Mouse (Mus musculus) ES-CJ7 (cell line): Measurements from ENCODE around the gene Spata32.
"Not testable (repeated sequence)": the region's sequence is repeated elsewhere in the genome, so short reads cannot be mapped to it uniquely, and the experiment has no call there.

Experiments used
- DNase-seq: peaks from one replicate; pipeline ENCODE4 v3.0.0; 2011; ENCODE audit warnings: low read depth, low spot score

Gene Spata32

DNA sequence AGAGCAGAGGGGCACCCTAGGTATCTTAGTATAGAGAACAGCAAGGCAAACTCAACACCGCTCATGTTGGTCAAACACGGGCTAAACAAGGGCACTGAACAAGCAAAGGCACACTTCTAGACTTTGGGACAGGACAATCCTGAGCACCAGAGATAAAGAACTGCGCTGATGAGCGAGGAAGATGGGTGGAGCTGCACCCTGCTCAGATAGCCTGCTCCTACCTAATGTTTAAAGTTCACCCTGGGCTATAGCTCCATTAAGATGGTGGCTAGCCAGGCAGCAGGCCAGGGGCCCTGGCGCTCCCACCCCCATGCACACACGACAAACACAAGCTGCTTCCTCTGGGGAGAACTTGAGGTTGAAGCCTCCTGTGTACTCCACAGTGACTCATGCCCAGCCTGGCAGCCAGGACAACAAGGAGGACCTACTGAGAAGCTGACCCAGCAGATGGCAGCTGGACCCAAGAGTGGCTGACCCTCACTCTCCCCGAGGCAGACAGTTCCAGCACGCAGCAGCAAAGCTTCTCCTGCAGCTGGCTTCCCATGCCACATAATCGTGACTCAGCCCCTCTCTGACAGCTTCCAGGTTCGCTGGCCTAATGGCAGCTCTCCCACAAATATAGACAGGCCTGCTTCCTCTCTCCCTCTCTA, 28.0 kb upstream of the Spata32 start:
- DNase-seq, result no peak

DNA sequence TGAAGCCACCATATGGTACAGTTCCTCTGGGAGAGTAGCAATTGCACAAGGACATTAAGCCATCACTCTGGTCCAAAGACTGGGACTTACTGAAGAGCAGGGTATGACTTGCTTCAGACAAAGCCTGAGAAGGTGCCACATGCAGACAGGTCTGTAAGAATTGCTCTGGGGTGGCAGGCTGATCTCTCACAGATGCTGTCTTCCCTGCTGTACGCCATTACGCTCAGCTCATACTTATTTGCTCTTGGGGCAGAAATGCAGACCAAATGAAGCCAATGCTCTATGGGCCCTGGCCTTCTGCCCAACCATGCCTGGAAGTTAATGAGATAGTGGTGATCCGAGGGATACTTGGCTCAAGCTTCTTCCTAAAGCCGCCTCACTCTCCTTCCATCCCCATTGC, 26.6 kb upstream of the Spata32 start:
- DNase-seq, result no peak

DNA sequence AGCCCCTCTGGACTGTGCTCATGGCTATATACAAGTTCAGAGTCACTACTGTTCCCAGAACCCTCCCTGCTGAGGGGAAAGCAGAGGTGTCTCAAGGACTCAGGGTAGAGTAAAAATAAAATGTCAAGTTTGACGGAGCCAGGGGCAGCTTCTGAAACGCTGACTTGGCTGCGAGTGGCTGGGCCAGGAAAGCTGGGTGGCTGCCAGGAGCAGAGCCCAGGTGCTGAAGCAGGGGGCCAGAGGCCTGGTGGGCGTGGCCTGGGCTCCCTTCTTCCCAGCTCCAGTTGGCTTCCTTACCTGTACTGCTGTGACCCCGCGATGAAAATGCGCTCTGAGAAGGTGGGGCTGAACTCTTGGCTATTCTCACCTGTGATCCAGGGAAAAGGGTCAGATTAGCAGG, 22.5 kb upstream of the Spata32 start:
- DNase-seq, result no peak

DNA sequence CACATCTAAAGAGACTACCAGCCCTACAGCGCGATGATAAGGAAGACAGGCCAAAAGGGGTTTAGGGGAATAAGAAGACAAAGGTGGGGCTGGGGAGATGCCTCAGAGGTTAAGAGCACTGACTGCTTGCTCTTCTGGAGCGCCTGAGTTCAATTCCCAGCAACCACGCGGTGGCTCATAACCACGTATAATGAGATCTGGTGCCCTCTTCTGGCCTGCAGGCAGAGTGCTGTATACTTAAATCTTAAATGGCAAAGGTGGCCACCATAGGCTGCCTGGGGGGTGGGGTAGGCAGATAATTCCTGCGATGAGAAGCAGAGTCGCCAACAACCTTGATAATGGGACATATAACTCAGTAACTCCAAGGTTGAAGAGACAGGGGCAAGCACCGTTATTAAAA, 19.5 kb upstream of the Spata32 start:
- peak; percentile 80 for DNase-seq

DNA sequence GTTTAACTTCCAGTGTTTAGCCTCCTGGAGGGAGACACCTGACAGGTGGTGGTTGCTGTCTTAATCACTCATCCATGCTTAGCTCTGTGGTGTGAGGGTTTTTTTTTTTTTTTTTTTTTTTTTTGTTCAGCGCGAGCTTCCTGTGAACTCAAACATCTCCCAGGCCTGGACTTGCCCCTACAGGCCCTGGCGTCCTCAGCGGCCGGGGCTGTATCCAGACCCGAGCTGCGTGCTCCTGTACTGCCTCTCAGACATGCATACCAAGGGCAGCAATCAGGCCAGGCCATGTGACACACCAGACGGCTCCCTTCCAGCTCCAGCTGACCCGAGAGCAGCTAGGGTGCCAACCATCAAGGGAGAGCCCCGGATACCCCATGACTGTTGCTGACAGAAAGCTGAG, 18.7 kb upstream of the Spata32 start:
- DNase-seq, result no peak

DNA sequence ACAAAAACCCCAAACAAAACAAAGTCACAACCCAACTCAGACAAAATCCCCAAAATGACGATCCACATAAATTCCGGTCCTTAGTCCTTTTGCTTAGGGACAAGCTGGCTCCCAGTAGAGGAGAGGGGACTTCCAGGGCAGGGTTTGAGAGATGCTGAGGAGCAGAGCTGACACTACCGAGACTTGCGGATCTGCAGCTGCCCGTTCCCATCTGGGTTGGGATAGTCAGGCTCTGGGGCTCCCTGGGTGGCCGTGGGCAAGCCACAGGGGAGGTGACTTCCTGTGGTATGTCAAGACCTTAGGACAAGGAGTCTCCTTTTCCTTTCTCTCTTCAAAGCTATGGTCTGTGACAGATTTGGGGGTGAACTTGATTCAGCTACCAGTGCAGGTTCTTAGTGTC, 18.2 kb upstream of the Spata32 start:
- no peak for DNase-seq

DNA sequence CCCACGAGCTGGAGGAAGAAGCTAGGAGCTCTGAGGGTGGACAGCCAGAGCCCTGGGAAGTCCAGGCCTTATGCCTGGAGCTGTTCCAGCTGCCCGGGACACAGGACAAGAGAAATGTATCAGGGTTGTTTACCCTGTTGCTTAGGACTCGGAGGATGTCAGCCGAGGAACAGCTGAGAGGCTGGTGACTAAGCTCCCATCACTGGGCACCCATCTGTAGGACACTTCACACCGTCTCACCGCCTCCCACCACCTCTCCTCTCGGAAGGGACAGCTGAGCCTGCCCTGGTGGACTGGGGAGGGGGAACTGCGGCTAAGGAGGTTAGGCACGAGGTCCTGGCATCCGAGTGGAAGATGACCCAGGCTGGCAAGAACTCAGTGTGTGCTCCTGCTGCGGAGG, 17.5 kb upstream of the Spata32 start:
- DNase-seq, result no peak

DNA sequence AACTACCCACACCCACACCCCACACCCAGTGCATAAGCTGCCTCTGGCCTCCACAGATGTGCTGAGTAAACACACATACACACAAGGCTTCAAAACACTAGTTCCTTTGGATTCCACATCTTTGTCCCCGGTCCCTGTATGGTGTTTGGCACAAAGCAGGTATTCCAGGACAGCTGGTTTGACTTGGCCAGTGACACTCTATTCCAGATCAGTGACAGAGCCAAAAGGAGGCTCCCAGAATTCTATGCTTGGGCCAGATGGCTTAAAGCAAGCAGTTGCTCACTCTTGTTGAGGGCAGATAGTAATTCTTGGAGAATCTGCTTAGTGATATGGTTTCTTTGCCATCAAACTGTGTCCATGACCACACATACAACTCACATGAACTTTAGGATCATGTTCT, 16.2 kb upstream of the Spata32 start:
- DNase-seq, result no peak

DNA sequence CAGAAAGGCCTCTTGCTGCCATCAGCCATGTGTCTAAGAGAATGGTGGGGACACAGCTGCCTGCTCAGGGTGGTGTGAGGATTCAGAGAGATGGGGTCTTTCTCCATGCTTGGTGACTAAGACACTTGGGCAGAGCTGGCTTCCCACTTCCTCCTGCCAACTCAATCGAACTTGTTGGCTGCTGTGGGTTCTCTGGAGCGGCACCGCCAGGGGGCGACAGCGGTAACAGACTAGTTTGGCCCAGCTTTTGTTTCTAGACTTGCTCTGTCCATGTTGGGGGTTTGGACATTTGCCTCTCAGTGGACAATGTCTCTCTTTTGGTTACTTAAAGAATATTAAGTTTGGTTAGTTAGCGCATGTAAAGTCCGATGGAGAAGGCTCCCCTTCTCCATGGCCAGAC, 14.7 kb upstream of the Spata32 start:
- peak; percentile 68 for DNase-seq

DNA sequence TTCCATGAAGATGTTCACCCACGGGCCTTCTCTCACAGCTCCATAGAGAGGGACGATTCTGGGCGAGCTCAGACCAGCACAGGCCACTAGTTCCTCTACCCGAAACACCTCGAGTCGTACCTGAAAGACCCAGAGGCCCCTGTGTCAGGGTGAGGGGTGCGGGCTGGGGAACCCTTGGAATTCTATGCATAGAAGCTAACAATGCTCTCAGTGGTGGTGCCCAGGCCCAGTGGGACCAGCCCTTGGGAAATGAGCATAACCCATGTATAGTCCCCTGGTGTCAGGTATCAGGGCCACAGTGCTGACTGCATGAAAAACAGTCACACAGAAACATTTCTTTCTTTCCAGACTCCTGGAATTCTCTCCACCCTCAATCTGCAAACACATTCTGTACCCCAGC, 13.1 kb upstream of the Spata32 start:
- no peak for DNase-seq

DNA sequence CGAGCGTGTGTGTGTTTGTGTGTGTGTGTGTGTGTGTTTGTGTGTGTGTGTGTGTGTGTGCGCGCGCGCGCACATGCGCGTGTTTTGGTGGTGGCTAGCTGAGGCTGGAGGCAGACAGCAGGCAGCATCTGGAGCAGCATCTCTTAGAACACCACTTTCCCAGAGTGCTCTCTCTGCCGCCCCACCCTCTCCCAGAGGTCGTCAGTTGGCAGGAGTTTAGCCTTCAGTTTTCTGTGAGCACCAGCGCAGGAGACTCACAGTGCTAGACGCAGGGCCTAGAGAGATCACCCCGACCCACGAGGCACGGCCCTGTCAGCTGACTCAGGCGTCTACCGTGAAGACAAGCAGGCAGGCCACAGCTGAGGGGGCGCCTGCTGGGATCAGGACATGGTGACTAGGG, 12.4 kb upstream of the Spata32 start:
- DNase-seq, result peak; percentile 45

DNA sequence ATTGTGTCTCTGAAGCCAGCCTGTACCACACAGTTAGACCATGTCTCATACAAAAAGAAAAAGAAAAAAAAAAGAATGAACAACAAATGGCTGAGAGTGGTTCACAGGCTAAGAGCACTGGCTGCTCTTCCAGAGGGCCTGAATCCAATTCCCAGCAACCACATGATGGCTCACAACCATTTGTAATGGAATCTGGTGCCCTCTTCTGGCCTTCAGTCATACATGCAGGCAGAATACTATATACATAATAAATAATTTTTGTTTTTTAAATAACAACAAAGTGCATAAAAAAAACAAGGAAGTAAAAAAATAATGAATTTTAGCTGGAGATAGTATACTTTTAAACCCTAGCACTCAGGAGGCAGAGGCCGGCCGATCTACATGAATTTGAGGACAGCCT, 11.4 kb upstream of the Spata32 start:
- peak; percentile 41 for DNase-seq

DNA sequence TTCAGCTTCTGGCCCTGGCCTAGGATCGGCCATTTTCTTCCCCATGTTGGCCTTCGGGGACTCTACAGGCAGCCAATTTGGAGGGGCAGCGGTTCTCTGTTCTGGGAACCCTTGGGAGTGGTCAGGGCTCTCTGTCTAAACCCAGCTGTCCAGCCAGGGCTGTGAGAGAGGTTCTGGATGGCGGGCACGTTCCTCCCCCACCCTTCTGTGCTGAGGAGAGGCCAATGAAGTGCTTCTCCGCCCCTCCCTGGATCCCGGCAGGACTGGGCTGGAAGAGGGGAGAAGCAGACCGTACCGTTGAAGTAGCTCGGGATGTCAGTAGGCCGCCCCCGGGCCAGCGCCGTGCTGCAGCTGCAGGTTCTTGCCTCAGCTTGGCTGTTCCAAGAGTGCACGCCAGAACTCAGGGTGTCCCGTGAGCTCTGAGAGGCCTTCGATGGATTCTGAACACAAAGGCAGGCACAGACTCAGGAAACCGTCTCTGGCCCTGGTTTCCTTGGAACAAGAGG, 5.8 kb upstream of the Spata32 start:
- DNase-seq, result no peak

DNA sequence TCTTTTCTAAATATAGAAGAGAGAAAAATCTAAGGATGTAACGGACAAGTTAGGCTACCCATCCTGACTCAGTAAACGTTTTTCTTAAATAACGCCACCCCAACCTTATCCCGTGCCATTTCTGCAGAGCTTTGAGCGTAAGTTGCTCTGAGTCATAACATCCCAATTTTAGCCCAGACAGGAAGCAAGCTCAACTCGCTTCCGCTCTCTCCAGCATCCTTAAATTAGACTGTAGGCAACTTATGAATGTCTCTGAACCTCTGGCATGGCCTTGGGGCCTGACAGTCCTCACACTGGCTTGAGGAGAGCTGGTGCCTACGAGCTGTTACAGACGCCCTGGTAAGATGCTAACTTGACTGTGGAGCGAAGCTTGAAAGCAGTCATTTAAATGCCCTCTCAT, 5.2 kb upstream of the Spata32 start:
- no peak for DNase-seq

DNA sequence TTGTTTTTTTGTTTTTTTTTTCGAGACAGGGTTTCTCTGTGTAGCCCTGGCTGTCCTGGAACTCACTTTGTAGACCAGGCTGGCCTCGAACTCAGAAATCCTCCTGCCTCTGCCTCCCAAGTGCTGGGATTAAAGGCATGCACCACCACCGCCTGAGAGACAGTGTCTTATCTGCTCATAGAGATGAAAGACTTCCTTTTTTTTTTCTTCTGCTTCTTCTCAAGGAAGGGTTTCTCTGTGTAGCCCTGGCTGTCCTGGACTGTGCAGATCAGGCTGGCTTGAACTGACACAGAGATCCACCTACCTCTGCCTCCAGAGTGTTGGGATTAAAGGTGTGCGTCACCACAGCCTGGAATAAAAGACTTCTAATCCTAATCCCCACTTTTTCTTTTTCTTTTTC, 4.5 kb upstream of the Spata32 start:
- not testable (repeated sequence) for DNase-seq

DNA sequence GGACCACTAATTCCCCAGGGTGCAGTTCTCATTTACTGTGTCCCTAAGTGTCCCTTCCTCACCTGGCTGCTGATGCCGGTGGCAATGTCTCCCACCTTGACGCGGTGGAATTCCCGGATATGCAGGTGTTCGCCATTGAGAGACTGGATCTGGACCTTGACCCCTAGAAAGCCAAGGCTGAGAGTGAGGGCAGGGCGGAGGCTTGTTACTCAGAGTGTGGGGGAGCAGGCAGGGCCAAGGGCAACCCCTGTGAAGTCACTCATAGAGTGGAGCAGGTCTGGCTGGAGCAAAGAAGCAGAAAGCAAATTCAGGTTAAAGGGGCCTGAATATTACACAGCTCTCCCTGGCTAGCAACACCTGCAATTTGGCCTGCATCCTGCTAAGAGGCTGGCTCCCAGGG, 3.2 kb upstream of the Spata32 start:
- no peak for DNase-seq

DNA sequence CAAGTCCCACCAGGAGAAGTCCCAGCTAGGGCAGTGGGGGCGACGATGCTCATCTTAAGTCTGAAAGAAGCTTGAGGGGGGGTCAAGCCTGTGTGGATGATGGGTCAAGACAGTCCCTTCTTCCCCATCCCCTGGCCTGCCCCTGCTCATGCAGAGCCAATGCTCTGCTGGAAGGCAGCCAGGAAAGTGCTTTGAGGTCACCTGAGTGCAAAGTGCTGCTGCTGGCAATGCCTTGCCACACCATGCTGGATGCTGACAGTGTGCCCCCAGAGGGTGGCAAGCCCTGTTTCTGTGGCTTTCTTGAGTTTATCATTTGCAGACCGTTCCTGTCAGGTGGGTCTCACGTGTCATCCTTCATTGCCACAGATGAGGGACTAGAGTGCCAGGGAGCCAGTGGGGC, 1.8 kb upstream of the Spata32 start:
- no peak for DNase-seq

DNA sequence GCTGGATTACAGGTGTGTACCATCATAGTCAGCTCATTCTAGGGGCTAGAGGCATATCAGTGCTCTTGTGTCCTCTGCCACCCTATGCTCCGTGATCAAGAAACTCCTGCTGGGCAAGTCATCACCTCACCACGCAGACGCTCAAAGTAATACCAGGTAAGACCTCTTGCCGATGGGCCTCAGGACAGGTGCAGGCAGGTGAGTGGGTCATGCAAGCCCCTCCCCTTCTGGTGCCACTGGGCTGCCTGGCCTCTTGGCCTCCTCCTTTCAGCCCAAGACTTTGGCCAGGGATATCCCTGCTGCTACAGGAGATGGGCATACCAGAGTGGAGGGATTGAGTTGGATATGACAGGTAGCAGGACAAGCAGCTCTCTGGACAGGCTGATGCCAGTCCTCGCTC, 1.0 kb upstream of the Spata32 start:
- no peak for DNase-seq

DNA sequence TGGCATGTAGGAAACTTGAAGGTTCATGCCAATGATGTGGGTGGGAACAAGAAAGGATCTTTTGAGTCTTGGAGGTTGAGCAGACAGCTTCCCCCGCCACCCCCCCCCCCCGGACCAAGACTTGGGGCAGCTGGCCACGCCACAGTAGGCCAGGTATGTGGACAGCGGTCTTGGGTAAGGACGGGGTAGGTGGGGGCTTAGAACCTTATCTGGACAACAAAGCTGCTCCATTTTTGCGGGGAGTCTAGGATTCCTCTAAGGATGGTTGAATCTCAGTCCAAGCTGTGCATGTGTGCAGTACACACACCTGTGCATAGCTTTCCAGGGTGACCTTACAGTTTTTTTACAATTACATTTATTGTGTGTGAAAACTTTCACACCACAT, 277 bp upstream of the Spata32 start:
- DNase-seq, result no peak

DNA sequence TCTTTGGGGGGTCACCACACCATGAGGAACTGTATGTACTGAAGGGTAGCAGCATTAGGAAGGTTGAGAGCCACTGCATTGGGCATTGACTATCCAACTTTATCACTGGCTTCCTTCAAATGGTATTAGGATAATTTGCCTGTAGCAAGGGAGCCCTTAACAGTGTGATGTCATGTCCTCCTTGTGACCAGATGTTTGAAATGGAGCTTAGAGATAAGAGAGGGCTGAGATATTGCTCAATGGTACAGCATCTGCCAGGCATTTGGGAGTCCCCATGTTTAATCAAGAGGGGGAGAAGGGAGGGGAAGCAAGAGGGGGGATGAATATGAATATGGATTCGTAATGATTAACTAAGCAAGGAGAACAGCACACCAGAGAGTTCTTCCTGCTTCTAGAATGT, 2.9 kb downstream of the Spata32 start:
- DNase-seq, result no peak

DNA sequence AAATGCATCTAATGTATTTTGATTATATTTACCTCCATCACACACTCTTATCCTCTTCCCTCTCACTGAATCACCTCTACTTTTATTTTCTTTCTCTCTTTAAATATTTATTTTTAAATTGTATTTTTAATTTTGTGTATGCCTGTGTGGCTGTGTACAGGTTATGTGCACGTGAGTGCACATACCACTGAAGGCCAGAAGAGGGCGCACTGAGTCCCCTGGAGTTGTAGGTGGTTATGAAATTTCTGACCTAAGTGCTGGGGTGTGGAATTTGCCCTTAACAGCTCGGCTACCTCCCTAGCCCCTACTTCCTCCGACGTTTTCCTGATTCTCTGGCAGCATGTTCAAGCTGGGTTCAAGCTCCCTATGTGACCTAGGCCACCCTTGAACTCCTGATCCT, 4.5 kb downstream of the Spata32 start:
- DNase-seq, result no peak

DNA sequence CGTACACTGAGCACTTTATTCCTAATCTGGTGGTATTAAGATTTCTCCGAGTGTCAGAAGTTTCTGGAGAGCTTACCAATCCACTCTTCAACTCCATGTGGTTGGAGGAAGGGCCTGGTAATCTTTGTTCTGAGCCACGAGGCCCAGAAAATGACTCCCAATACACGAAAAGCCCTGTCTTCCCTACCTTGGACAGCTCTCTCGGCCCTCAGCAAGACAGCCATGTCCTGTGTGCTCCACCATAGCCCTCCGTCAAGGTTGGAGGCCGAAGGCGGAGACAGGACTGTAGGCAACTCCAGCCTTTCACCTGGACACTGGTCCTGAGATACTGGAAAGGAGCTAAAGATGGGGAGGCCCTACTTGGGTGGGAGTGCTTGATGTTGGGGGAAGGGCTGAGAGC, 7.9 kb downstream of the Spata32 start:
- DNase-seq, result peak; percentile 71

DNA sequence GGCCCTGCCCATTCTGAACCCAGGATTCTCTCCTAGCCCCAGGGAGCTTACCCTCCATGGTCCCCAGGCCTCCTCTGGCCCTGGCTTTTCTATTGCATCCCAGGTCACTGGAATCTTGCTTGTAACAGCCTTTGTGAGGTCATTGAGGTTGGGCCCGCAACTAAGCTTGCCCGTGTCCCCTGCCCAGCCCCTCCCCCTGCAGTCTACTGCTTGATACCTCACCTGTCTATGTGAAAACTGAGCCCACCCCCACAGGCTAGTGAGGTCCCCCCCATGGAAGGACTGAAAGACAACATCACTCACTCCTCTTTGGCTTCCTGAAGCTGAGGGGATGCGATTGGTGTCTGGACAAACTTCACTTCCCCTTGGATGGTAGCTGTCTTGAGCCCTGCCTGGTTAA, 9.8 kb downstream of the Spata32 start, which contains the start of gene 1700023F06Rik:
1700023F06Rik (minus strand) TSS at position 101 of the 400 bp plus-strand sequence.
- DNase-seq, result no peak

DNA sequence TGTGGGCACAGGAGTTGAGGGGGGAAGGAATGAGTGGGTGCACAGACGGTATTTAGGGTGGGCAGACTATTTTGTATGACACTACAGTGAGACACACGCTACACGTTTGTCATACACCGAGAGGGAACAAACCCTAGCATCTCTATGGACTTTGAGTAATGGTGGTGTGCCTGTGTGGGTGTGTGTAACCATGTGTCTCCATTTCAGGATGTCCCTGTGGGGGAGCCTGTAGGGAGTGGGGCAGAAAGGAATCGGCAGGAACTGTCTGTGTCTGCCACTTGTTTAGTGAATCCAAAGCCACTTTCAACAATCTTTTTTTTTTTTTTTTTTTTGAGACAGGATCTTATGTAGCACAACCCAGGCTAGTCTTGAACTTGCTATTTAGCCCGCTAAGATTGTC, 12.0 kb downstream of the Spata32 start:
- no peak for DNase-seq
